Mouse (Mus musculus): ENCODE data around the gene Alcam.

DNA sequence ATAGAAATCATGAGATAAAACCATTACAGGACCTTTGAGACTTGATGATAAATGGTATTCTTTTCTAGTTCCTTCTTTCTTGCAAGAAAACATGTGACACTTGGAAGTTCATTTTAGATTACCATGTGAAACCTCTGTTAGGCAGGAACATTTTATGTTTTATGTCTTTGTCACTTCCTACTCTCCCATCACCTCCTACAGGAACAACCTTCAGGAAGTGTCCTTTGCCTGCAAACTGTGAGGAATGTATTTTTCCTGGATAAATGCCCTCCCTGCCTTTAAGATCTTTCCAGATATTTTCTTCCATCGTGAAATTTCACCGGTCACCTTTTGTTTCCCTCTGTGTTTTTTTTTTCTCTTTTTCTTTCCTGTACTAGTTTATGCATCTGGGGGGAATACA lies 17.0 kb upstream of the Alcam start:
- TF ChIP-seq CTCF (IDR thresholded peaks at IDR 0.05; ENCODE audit: borderline replicate concordance, extremely low read depth, insufficient read depth, insufficient read length) (no peak), POLR2A (IDR thresholded peaks at IDR 0.05; ENCODE audit: borderline replicate concordance, extremely low read depth, insufficient read depth, insufficient read length, poor library complexity, severe bottlenecking) (no peak)
